17 mouse cellular contexts compared by ENCODE assay signal in the genomic region with DNA sequence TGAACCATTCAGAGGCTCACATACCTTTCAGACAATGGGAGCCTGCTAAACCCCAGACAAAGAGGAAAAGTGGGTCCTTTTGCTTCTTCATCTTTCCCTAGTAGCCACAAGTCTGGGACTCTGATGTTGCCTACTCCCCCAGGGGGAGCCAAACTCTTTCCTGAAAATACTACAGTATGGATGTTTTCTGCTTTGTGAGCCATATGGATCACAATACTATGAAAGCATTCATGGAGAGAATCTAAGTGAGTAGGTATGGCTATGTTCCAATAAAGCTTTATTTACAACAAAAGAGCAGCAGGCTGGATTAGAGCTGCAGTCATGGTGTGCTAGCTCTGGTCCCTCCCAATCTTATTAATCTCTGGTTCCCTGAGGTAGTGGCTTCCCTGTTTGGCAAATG.
DNase-seq lines count a peak whose midpoint lies in the region; ATAC-seq and TF ChIP-seq lines count a peak whose summit lies in the region.
"Had no signal": no experiment of that assay in that cellular context is flagged by ENCODE, and none has a peak within 500 bp of the region (broad histone marks: within the 10 kb centered on the region; RNA-seq: fewer than 3 reads in every experiment).

No protein-coding gene starts in this region.

- no peaks in the 10 kb centered on the region for H3K36me3 ChIP-seq in intestine, postnatal 0 days (ENCODE audit: control insufficient read depth, insufficient read depth)
- H3K36me3 ChIP-seq in intestine, embryonic 15.5 days: no peaks in the 10 kb centered on the region
- H3K36me3 ChIP-seq in lung, embryonic 14.5 days (ENCODE audit: insufficient read depth): no peaks in the 10 kb centered on the region
- no peaks in the 10 kb centered on the region for H3K36me3 ChIP-seq in embryonic facial prominence, embryonic 14.5 days (ENCODE audit: control insufficient read depth, insufficient read depth, low read length)
- H3K36me3 ChIP-seq: embryonic facial prominence, embryonic 12.5 days; heart, embryonic 12.5 days; liver, embryonic 13.5 days; midbrain, embryonic 12.5 days; neural tube, embryonic 15.5 days; stomach, embryonic 15.5 days had no signal

- H3K4me3 ChIP-seq in intestine, postnatal 0 days (ENCODE audit: low read depth, low read length): no peak overlapping the region
- H3K4me3 ChIP-seq in intestine, embryonic 15.5 days (replicated peaks): no peak overlapping the region
- no peak overlapping the region for H3K4me3 ChIP-seq in lung, embryonic 14.5 days (ENCODE audit: low read depth, low read length)
- H3K4me3 ChIP-seq in lung, adult 2 months (replicated peaks; ENCODE audit: extremely low read depth, low read depth, low read length): no peak overlapping the region
- no peak overlapping the region for H3K4me3 ChIP-seq in embryonic facial prominence, embryonic 14.5 days (ENCODE audit: low read depth, low read length)
- H3K4me3 ChIP-seq: embryonic facial prominence, embryonic 12.5 days; heart, embryonic 12.5 days; liver, embryonic 13.5 days; midbrain, embryonic 12.5 days; neural tube, embryonic 15.5 days; stomach, embryonic 15.5 days had no signal

- H3K4me2 ChIP-seq in intestine, postnatal 0 days (replicated peaks; ENCODE audit: low read depth): no peak overlapping the region
- no peak overlapping the region for H3K4me2 ChIP-seq in intestine, embryonic 15.5 days (replicated peaks)
- H3K4me2 ChIP-seq in lung, embryonic 14.5 days: no peak overlapping the region
- H3K4me2 ChIP-seq in embryonic facial prominence, embryonic 14.5 days (ENCODE audit: low read depth, low read length): no peak overlapping the region
- H3K4me2 ChIP-seq: embryonic facial prominence, embryonic 12.5 days; heart, embryonic 12.5 days; liver, embryonic 13.5 days; midbrain, embryonic 12.5 days; neural tube, embryonic 15.5 days; stomach, embryonic 15.5 days had no signal

- no peak overlapping the region for H3K27ac ChIP-seq in intestine, postnatal 0 days (ENCODE audit: low read depth, low read length)
- no peak overlapping the region for H3K27ac ChIP-seq in intestine, embryonic 15.5 days
- no peak overlapping the region for H3K27ac ChIP-seq in lung, embryonic 14.5 days (ENCODE audit: low read depth)
- H3K27ac ChIP-seq in embryonic facial prominence, embryonic 14.5 days (replicated peaks; ENCODE audit: low read depth, low read length): no peak overlapping the region
- H3K27ac ChIP-seq: embryonic facial prominence, embryonic 12.5 days; liver, embryonic 13.5 days; midbrain, embryonic 12.5 days; neural tube, embryonic 15.5 days; stomach, embryonic 15.5 days had no signal

- ATAC-seq in intestine, postnatal 0 days: no peak
- ATAC-seq in intestine, embryonic 15.5 days: no peak
- ATAC-seq in lung, embryonic 14.5 days (ENCODE audit: insufficient read depth): no peak
- no peak; the same call in 1 of the 2 replicates for ATAC-seq in embryonic facial prominence, embryonic 14.5 days (ENCODE audit: low read depth)

- TF ChIP-seq POLR2A in lung, adult 2 months (IDR thresholded peaks at IDR 0.05; ENCODE audit: borderline replicate concordance, extremely low read depth, low read depth, low read length): no peak

- no peaks in the 10 kb centered on the region for H3K27me3 ChIP-seq in intestine, postnatal 0 days (replicated peaks; ENCODE audit: control insufficient read depth, insufficient read depth, low read length)
- no peaks in the 10 kb centered on the region for H3K27me3 ChIP-seq in intestine, embryonic 15.5 days (replicated peaks)
- no peaks in the 10 kb centered on the region for H3K27me3 ChIP-seq in lung, embryonic 14.5 days (ENCODE audit: insufficient read depth, low read length)
- no peaks in the 10 kb centered on the region for H3K27me3 ChIP-seq in embryonic facial prominence, embryonic 14.5 days (replicated peaks; ENCODE audit: control insufficient read depth, insufficient read depth, low read length)
- H3K27me3 ChIP-seq: embryonic facial prominence, embryonic 12.5 days; heart, embryonic 12.5 days; liver, embryonic 13.5 days; midbrain, embryonic 12.5 days; neural tube, embryonic 15.5 days; stomach, embryonic 15.5 days had no signal

- DNase-seq in lung, embryonic 14.5 days: peak; percentile 62
- DNase-seq in lung, adult 2 months: no peak
- peak; percentile 2 for DNase-seq in adipocyte (ENCODE audit: low spot score)
- peak; percentile 52 for DNase-seq in embryonic facial prominence, embryonic 14.5 days (ENCODE audit: low spot score)
- DNase-seq in thymus, postnatal 10 days (ENCODE audit: low spot score in 2 of 2): no peak
- DNase-seq: adrenal gland, adult 2 months; cerebellum, adult 11 months; layer of hippocampus, adult 9-11 months; liver, embryonic 13.5 days; right cerebral cortex, postnatal 25 days had no signal

- TF ChIP-seq CTCF in intestine, postnatal 0 days (IDR thresholded peaks at IDR 0.05; ENCODE audit: low read depth): peak; percentile 61
- TF ChIP-seq CTCF in lung, embryonic 14.5 days (IDR thresholded peaks at IDR 0.05; ENCODE audit: low read depth): peak; percentile 48
- TF ChIP-seq CTCF in lung, adult 2 months (IDR thresholded peaks at IDR 0.05; ENCODE audit: insufficient read depth, low read length): no peak

- no peaks in the 10 kb centered on the region for H3K9me3 ChIP-seq in intestine, postnatal 0 days (ENCODE audit: control insufficient read depth)
- no peaks in the 10 kb centered on the region for H3K9me3 ChIP-seq in intestine, embryonic 15.5 days
- H3K9me3 ChIP-seq in lung, embryonic 14.5 days (ENCODE audit: low read depth, low read length): no peaks in the 10 kb centered on the region
- H3K9me3 ChIP-seq in embryonic facial prominence, embryonic 14.5 days (ENCODE audit: control insufficient read depth, low read length): no peaks in the 10 kb centered on the region
- H3K9me3 ChIP-seq: embryonic facial prominence, embryonic 12.5 days; heart, embryonic 12.5 days; liver, embryonic 13.5 days; midbrain, embryonic 12.5 days; neural tube, embryonic 15.5 days; stomach, embryonic 15.5 days had no signal

- no peaks in the 10 kb centered on the region for H3K4me1 ChIP-seq in intestine, postnatal 0 days (replicated peaks; ENCODE audit: control insufficient read depth, insufficient read depth, low read length)
- no peaks in the 10 kb centered on the region for H3K4me1 ChIP-seq in intestine, embryonic 15.5 days (replicated peaks)
- no peaks in the 10 kb centered on the region for H3K4me1 ChIP-seq in lung, embryonic 14.5 days (ENCODE audit: insufficient read depth)
- H3K4me1 ChIP-seq in lung, adult 2 months (ENCODE audit: control insufficient read depth, insufficient read depth, low read length): peaks cover 2% of the 10 kb centered on the region; the same call in 1 of the 2 replicates
- no peaks in the 10 kb centered on the region for H3K4me1 ChIP-seq in embryonic facial prominence, embryonic 14.5 days (ENCODE audit: control insufficient read depth, insufficient read depth, low read length)
- H3K4me1 ChIP-seq: embryonic facial prominence, embryonic 12.5 days; heart, embryonic 12.5 days; liver, embryonic 13.5 days; midbrain, embryonic 12.5 days; neural tube, embryonic 15.5 days; stomach, embryonic 15.5 days had no signal

- H3K9ac ChIP-seq in intestine, postnatal 0 days (ENCODE audit: low read depth, low read length): no peak overlapping the region
- H3K9ac ChIP-seq in intestine, embryonic 15.5 days: no peak overlapping the region
- H3K9ac ChIP-seq in lung, embryonic 14.5 days: no peak overlapping the region
- no peak overlapping the region for H3K9ac ChIP-seq in embryonic facial prominence, embryonic 14.5 days (ENCODE audit: low read depth, low read length)
- H3K9ac ChIP-seq: embryonic facial prominence, embryonic 12.5 days; heart, embryonic 12.5 days; liver, embryonic 13.5 days; midbrain, embryonic 12.5 days; neural tube, embryonic 15.5 days; stomach, embryonic 15.5 days had no signal

Comparison
In these comparisons a context has a peak if more than half of its experiments do, and no peak if none do; other contexts are left out.
1. DNase-seq: peak in lung, embryonic 14.5 days (single experiment), adipocyte (single experiment) and embryonic facial prominence, embryonic 14.5 days (single experiment); none in lung, adult 2 months (single experiment) and thymus, postnatal 10 days (0 of 2).